Mouse (Mus musculus) heart, postnatal 25 days (tissue): ENCODE data around the gene Zcchc3. TPM values are rescaled to one million over a fixed set of nuclear protein-coding genes. Genes with fewer than 3 reads are reported as not detected.
"Not testable (repeated sequence)": the region's sequence is repeated elsewhere in the genome, so short reads cannot be mapped to it uniquely, and the experiment has no call there.

ENCODE experiments used
- DNase-seq: peaks from one replicate; pipeline ENCODE4 v3.0.0; 2022; ENCODE audit warnings: low spot score
- intact Hi-C: fragments of 180-260 bp; cut with DNase I; formaldehyde crosslinking; loops from one replicate; pipeline ENCODE4 v1.15.1; 2025
- total RNA-seq, 2 experiments: library from RNA; stranded (reverse); gene quantifications; 2 replicates each; pipeline ENCODE4 v1.2.3; 2021

Zcchc3 gene
- total RNA-seq = 10 to 100 TPM in 1 of 2 experiments, 1 to 10 TPM in 1; 9.7 to 10.1 TPM

GRCm38 (mm10) chr2:152414591-152415165 lies at the start of gene Zcchc3:
Zcchc3 (minus strand) TSS chr2:152415027.
- peak; percentile 83 for DNase-seq
- intact Hi-C loops = loop anchor here (2.0 kb wide), 2 partner anchors 16 to 20 kb away; partner anchors contain the start of gene Sox12

GRCm38 (mm10) chr2:152459241-152459640 lies 44.4 kb upstream of the Zcchc3 start:
- intact Hi-C loops = no loop called here

GRCm38 (mm10) chr2:152452101-152452781 lies 37.4 kb upstream of the Zcchc3 start:
- no peak for DNase-seq
- intact Hi-C loops = loop anchor here (5.0 kb wide), 1 partner anchor 135 kb away; no protein-coding TSS in a partner anchor

More at GRCm38 (mm10) chr2:152459241-152459640, 44.4 kb upstream of the Zcchc3 start:
- no peak for DNase-seq

GRCm38 (mm10) chr2:152450241-152450640 lies 35.4 kb upstream of the Zcchc3 start:
- no peak for DNase-seq
- intact Hi-C loops = loop anchor here (5.0 kb wide), 1 partner anchor 137 kb away; no protein-coding TSS in a partner anchor

- no peak for DNase-seq
- intact Hi-C loops = no loop called here
Observed at GRCm38 (mm10) chr2:152447461-152447860, 32.6 kb upstream of the Zcchc3 start.

- intact Hi-C loops = no loop called here
- DNase-seq = no peak
Observed at GRCm38 (mm10) chr2:152446642-152447041, 31.8 kb upstream of the Zcchc3 start.

GRCm38 (mm10) chr2:152443281-152443680 lies 28.5 kb upstream of the Zcchc3 start:
- DNase-seq = no peak
- intact Hi-C loops = no loop called here

- intact Hi-C loops = no loop called here
- DNase-seq = no peak
Observed at GRCm38 (mm10) chr2:152442322-152442721, 27.5 kb upstream of the Zcchc3 start.

GRCm38 (mm10) chr2:152439833-152440232 lies 25.0 kb upstream of the Zcchc3 start:
- intact Hi-C loops = no loop called here
- no peak for DNase-seq

GRCm38 (mm10) chr2:152438963-152439362 lies 24.1 kb upstream of the Zcchc3 start:
- no peak for DNase-seq
- intact Hi-C loops = no loop called here

GRCm38 (mm10) chr2:152436983-152437860 lies 22.4 kb upstream of the Zcchc3 start:
- peak; percentile 61 for DNase-seq
- intact Hi-C loops = loop anchor here (1.0 kb wide), 1 partner anchor 44 kb away; no protein-coding TSS in a partner anchor

- intact Hi-C loops = no loop called here
- DNase-seq = no peak
Observed at GRCm38 (mm10) chr2:152436405-152436901, 21.6 kb upstream of the Zcchc3 start.

- DNase-seq, intact Hi-C loops: not testable (repeated sequence)
Observed at GRCm38 (mm10) chr2:152428481-152428880, 13.7 kb upstream of the Zcchc3 start.

GRCm38 (mm10) chr2:152427493-152427892 lies 12.7 kb upstream of the Zcchc3 start:
- no peak for DNase-seq
- intact Hi-C loops = no loop called here

- intact Hi-C loops = loop anchor here (2.0 kb wide), 2 partner anchors 17 to 19 kb away; partner anchors contain the start of gene Sox12
Observed at GRCm38 (mm10) chr2:152415786-152416185, 959 bp upstream of the Zcchc3 start.

GRCm38 (mm10) chr2:152415287-152415686 lies 460 bp upstream of the Zcchc3 start, which contains the start of gene 6820408C15Rik:
6820408C15Rik (plus strand) TSS chr2:152415587.
- intact Hi-C loops = loop anchor here (2.0 kb wide), 2 partner anchors 16 to 20 kb away; partner anchors contain the start of gene Sox12
- DNase-seq = no peak

More at GRCm38 (mm10) chr2:152415786-152416185, 959 bp upstream of the Zcchc3 start:
- DNase-seq = no peak

- intact Hi-C loops = loop anchor here (2.0 kb wide), 2 partner anchors 15 to 21 kb away; partner anchors contain the start of gene Sox12
- DNase-seq = no peak
Observed at GRCm38 (mm10) chr2:152413765-152414584, 852 bp downstream of the Zcchc3 start.

- intact Hi-C loops = no loop called here
- no peak for DNase-seq
Observed at GRCm38 (mm10) chr2:152413158-152413764, 1.6 kb downstream of the Zcchc3 start.
